Mouse (Mus musculus) stomach, postnatal 0 days (tissue): ENCODE measurements around the gene Gabarap. TPM values are rescaled to one million over a fixed set of nuclear protein-coding genes. Genes with fewer than 3 reads are reported as not detected.

Experiments
- ATAC-seq: fragments of 200-750 bp; cut with Nextera tagmentation; 2 replicates; pipeline ENCODE4 v1.8.0; 2017; ENCODE audit not compliant: low FRiP score, low TSS enrichment
- DNase-seq: peaks from one replicate; pipeline ENCODE4 v3.0.0-alpha.2; 2016; ENCODE audit warnings: low spot score
- H3K27ac ChIP-seq: fragments of 300-500 bp; sonication (generic); replicated peaks from 2 replicates; pipeline ENCODE4 v1.5.1; 2014; ENCODE audit warnings: mild to moderate bottlenecking, control low read depth
- H3K27me3 ChIP-seq: fragments of 300-500 bp; sonication (generic); 2 replicates; pipeline ENCODE4 v1.6.1; 2014; ENCODE audit warnings: low read length; ENCODE audit not compliant: control insufficient read depth, insufficient read depth
- H3K36me3 ChIP-seq: fragments of 300-500 bp; sonication (generic); 2 replicates; pipeline ENCODE4 v1.6.1; 2014; ENCODE audit warnings: low read length, mixed read lengths; ENCODE audit not compliant: control insufficient read depth, insufficient read depth
- H3K4me1 ChIP-seq: fragments of 300-500 bp; sonication (generic); replicated peaks from 2 replicates; pipeline ENCODE4 v1.6.1; 2014; ENCODE audit warnings: antibody characterized with exemption; ENCODE audit not compliant: control insufficient read depth, insufficient read depth
- H3K4me2 ChIP-seq: fragments of 300-500 bp; sonication (generic); replicated peaks from 2 replicates; pipeline ENCODE4 v1.6.1; 2014; ENCODE audit warnings: low read depth, mild to moderate bottlenecking, control low read depth, moderate library complexity
- H3K4me3 ChIP-seq: fragments of 300-500 bp; sonication (generic); 2 replicates; pipeline ENCODE4 v1.5.1; 2014; ENCODE audit warnings: low read depth, low read length, control low read depth
- H3K9ac ChIP-seq: fragments of 300-500 bp; sonication (generic); 2 replicates; pipeline ENCODE4 v1.6.1; 2014; ENCODE audit warnings: mild to moderate bottlenecking, low read length, control low read depth, mixed read lengths
- H3K9me3 ChIP-seq: fragments of 300-500 bp; sonication (generic); 2 replicates; pipeline ENCODE4 v1.6.1; 2016; ENCODE audit warnings: low read length; ENCODE audit not compliant: control insufficient read depth
- CTCF ChIP-seq: IDR thresholded peaks from 2 replicates; pipeline ENCODE4 v1.5.1; 2016; ENCODE audit warnings: antibody characterized with exemption, low read depth, mild to moderate bottlenecking, moderate library complexity
- EP300 ChIP-seq: optimal IDR thresholded peaks from 2 replicates; pipeline ENCODE3; 2016; ENCODE audit warnings: antibody characterized with exemption
- WGBS: fragments of 180-500 bp; shearing (Covaris S2); extraction: QIAGEN DNeasy Blood & Tissue Kit; methylation state at CpG from one replicate; pipeline ENCODE4 v1.1.7; 2014; 5-methylcytosine and 5-hydroxymethylcytosine counted together
- polyA plus RNA-seq: library from polyadenylated mRNA; unstranded; fragments of >200 nt; fragmentation: Nextera tagmentation; extraction: Ambion mirVana; gene quantifications from 2 replicates; pipeline ENCODE4 v1.2.1, GENCODE M21; 2015

Gene Gabarap
- polyA plus RNA-seq, 1 experiment from 2014 or later, result 536 TPM

DNA sequence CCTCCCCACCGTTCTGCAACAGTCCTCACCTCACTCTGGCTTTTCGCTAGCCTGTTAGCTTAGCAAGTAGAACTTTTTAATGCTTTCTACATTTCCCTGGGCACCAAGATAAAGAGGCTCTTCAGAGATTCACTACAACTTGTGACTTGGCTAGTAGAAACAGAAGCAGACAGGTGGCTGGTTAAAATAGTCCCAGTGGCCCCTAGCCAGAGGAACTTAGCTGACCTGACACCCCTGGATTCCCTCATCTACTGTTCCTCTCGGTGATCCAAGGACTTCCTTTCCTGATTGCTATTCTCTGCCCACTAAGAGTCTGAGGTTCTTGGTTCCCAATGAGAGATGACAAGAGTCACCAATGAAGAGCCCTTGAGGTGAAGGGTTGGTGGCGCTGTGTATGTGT is 7.6 kb upstream of the Gabarap start:
- H3K27me3 ChIP-seq, result no peaks in the 10 kb centered on the region
- H3K4me1 ChIP-seq, result no peaks in the 10 kb centered on the region; the same call in 1 of the 2 replicates
- no peak overlapping the region for H3K4me3 ChIP-seq
- 0 out of 2 replicates have a peak overlapping the region, but pooled peaks have one; percentile 3 for H3K27ac ChIP-seq
- H3K36me3 ChIP-seq, result peaks cover 11% of the 10 kb centered on the region
- DNase-seq, result no peak
- no peaks in the 10 kb centered on the region for H3K9me3 ChIP-seq
- peak overlapping the region; percentile 91 for H3K4me2 ChIP-seq
- WGBS, result 78% methylated on average over 4 of the region's 4 CpGs
- H3K9ac ChIP-seq, result no peak overlapping the region
- TF ChIP-seq EP300 (no peak), CTCF (no peak)
- no peak for ATAC-seq

DNA sequence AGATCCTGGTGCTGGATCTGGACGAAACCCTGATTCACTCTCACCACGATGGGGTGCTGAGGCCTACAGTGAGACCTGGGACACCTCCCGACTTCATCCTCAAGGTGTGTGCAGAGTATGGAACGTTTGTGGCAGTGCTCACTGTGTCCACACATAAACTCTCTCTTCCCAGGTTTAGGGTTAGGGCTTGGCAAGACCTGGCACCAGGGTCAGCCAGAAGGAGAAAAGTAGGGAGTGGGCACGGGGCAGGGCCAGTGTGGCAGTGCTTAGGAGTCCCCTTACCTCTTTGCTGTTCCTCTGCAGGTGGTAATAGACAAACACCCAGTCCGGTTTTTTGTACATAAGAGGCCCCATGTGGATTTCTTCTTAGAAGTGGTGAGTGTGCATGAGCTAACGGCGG is 6.5 kb upstream of the Gabarap start:
- DNase-seq (no peak), ATAC-seq (no peak)
- Histone ChIP-seq H3K27me3 (no peaks in the 10 kb centered on the region), H3K27ac (no peak overlapping the region), H3K9ac (no peak overlapping the region), H3K4me1 (no peaks in the 10 kb centered on the region; the same call in 1 of the 2 replicates), H3K36me3 (peaks cover 19% of the 10 kb centered on the region), H3K4me2 (no peak overlapping the region), H3K4me3 (no peak overlapping the region), H3K9me3 (no peaks in the 10 kb centered on the region)
- whole genome bisulfite sequencing, result 87% methylated on average over 8 of the region's 8 CpGs
- TF ChIP-seq CTCF (no peak), EP300 (no peak)

DNA sequence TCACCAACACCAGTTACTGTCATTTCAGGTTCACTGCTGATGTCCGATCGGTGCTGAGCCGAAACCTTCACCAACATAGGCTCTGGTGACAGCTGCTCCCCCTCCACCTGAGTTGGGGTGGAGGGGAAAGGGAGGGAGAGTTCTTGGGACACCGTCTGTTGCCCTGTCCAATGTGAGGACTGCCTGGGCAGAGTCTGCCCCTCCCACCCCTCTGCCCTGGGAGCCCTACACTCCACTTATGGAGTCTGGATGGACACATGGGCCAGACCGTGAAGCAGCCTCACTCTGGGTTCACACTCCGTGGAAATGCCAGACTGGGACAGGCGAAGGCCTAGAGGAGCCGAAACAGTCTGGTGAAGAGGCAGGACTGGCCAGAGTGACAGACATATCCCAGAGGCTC is 994 bp upstream of the Gabarap start:
- Histone ChIP-seq H3K4me3 (no peak overlapping the region), H3K27ac (peak overlapping the region; percentile 95), H3K4me2 (no peak overlapping the region), H3K9ac (no peak overlapping the region), H3K27me3 (no peaks in the 10 kb centered on the region), H3K4me1 (no peaks in the 10 kb centered on the region; the same call in 1 of the 2 replicates), H3K9me3 (no peaks in the 10 kb centered on the region), H3K36me3 (peaks cover 19% of the 10 kb centered on the region)
- DNase-seq (no peak), ATAC-seq (no peak; the same call in 1 of the 2 replicates)
- TF ChIP-seq EP300 (no peak), CTCF (no peak)
- WGBS, result 88% methylated on average over 8 of the region's 8 CpGs

DNA sequence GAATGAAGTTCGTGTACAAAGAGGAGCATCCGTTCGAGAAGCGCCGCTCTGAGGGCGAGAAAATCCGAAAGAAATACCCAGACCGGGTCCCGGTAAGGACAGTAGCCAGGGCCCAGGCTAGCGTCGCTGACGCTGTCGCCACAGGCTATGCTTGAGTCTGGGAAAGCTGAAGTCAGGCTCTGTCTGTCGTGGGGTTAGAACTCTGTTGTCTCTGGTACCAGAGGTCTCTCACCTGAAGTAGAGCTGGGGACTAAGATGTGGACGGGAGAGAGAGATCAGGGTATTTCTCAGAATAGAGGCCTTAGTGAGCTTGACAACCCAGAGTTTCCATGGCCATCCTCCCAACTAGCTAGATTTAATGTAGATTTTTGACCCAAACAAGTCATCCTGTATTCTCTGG is 768 bp downstream of the Gabarap start:
- ATAC-seq (peak; percentile 2; the same call in 1 of the 2 replicates), DNase-seq (no peak)
- 0% methylated on average over 15 of the region's 15 CpGs for WGBS
- Histone ChIP-seq H3K27ac (peak overlapping the region; percentile 95), H3K27me3 (no peaks in the 10 kb centered on the region), H3K4me3 (peak overlapping the region; percentile 73), H3K36me3 (peaks cover 19% of the 10 kb centered on the region), H3K4me1 (no peaks in the 10 kb centered on the region; the same call in 1 of the 2 replicates), H3K4me2 (peak overlapping the region; percentile 70), H3K9me3 (no peaks in the 10 kb centered on the region), H3K9ac (peak overlapping the region; percentile 90)
- TF ChIP-seq CTCF (no peak), EP300 (no peak)

DNA sequence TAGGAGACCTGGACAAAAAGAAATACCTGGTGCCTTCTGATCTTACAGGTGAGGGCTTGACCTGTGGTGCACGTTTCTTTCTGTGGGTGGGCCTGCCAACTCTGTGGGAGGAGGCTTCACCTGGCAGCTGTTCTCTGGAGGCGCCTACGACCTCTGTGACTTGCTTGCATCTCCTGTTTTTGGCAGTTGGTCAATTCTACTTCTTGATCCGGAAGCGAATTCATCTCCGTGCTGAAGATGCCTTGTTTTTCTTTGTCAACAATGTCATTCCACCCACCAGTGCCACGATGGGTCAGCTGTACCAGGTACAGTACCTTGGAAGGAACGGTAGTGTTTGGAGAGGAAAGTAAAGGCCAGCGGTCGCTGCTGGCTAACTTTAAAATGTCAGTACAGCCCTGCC is 1.5 kb downstream of the Gabarap start:
- Histone ChIP-seq H3K9ac (peak overlapping the region; percentile 50), H3K36me3 (peaks cover 19% of the 10 kb centered on the region), H3K27ac (0 out of 2 replicates have a peak overlapping the region, but pooled peaks have one; percentile 5), H3K4me3 (peak overlapping the region; percentile 73), H3K27me3 (no peaks in the 10 kb centered on the region), H3K9me3 (no peaks in the 10 kb centered on the region), H3K4me1 (no peaks in the 10 kb centered on the region; the same call in 1 of the 2 replicates), H3K4me2 (peak overlapping the region; percentile 70)
- WGBS, result 55% methylated on average over 10 of the region's 10 CpGs
- DNase-seq (no peak), ATAC-seq (no peak)
- TF ChIP-seq CTCF, result no peak
- no peak for TF ChIP-seq EP300

DNA sequence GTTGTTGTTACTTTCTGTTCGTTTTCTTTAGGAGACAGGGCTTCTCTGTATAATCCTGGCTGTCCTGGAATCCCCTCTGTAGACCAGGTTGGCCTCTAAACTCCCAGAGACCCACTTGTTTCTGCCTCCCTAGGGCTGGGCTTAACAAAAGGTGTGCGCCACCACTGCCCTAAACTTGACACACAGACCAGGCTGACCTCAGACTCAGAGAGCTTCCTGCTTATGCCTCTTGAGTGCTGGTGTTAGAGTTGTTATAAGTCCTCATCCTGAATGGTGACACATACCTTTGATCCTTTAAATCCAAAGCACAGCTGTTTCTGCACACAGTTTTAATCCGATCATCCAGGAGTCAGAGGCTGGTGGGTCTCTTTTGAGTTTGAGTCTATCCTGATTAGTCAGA is 2.0 kb downstream of the Gabarap start:
- no peak for ATAC-seq
- H3K4me3 ChIP-seq, result no peak overlapping the region; the same call in 1 of the 2 replicates

More for the DNA sequence above, 2.0 kb downstream of the Gabarap start:
- TF ChIP-seq EP300 (no peak), CTCF (no peak)
- Histone ChIP-seq H3K4me1 (no peaks in the 10 kb centered on the region; the same call in 1 of the 2 replicates), H3K4me2 (peak overlapping the region; percentile 70), H3K36me3 (peaks cover 19% of the 10 kb centered on the region), H3K27ac (0 out of 2 replicates have a peak overlapping the region, but pooled peaks have one; percentile 5), H3K9ac (no peak overlapping the region; the same call in 1 of the 2 replicates), H3K27me3 (no peaks in the 10 kb centered on the region), H3K9me3 (no peaks in the 10 kb centered on the region)
- WGBS, result 85% methylated on average over 3 of the region's 3 CpGs
- no peak for DNase-seq
